10 mouse cellular contexts compared by ENCODE assay signal in the genomic region with DNA sequence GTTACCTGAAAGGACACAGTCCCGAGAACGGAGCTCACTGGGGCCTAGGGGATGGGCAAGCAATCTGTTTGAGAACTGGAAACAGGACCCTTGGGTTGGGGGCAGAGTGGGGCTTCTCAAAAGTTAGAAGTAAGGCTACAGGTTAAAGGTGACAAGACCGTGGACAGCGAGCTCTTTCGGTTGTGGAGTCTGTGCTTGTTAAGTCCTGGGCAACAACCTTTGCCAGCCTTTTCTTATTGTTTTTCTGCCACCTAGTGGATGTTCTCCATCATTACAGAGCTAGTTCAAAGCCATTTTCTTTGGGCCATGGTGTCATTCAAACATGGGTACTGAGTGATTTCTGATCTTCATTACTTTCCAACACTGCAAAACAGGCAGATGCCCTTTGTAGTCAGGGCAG. TPM values are rescaled to one million over a fixed set of nuclear protein-coding genes. Genes with fewer than 3 reads are reported as not detected.
DNase-seq lines count a peak whose midpoint lies in the region; ATAC-seq and TF ChIP-seq lines count a peak whose summit lies in the region.
"Had no signal": no experiment of that assay in that cellular context is flagged by ENCODE, and none has a peak within 500 bp of the region (broad histone marks: within the 10 kb centered on the region; RNA-seq: fewer than 3 reads in every experiment).

No protein-coding gene starts in this region.

- no peak overlapping the region for H3K27ac ChIP-seq in heart, postnatal 0 days (ENCODE audit: low read depth)
- H3K27ac ChIP-seq in heart, embryonic 11.5 days (ENCODE audit: low read depth, low read length), result no peak overlapping the region
- H3K27ac ChIP-seq: embryonic facial prominence, embryonic 13.5 days; limb, embryonic 13.5 days had no signal

- no peaks in the 10 kb centered on the region for H3K27me3 ChIP-seq in heart, postnatal 0 days (ENCODE audit: control insufficient read depth, insufficient read depth, low read length)
- no peaks in the 10 kb centered on the region for H3K27me3 ChIP-seq in heart, embryonic 11.5 days (ENCODE audit: control insufficient read depth, insufficient read depth, low read length)
- H3K27me3 ChIP-seq in splenic B cell, adult 2 months (ENCODE audit: control insufficient read depth, insufficient read depth, low read length, poor library complexity, severe bottlenecking), result no peaks in the 10 kb centered on the region
- H3K27me3 ChIP-seq: embryonic facial prominence, embryonic 13.5 days; limb, embryonic 13.5 days had no signal

- no peak overlapping the region for H3K4me2 ChIP-seq in heart, postnatal 0 days (ENCODE audit: low read depth, low read length)
- no peak overlapping the region for H3K4me2 ChIP-seq in heart, embryonic 11.5 days
- H3K4me2 ChIP-seq: embryonic facial prominence, embryonic 13.5 days; limb, embryonic 13.5 days had no signal

- no peaks in the 10 kb centered on the region for H3K9me3 ChIP-seq in heart, postnatal 0 days (replicated peaks; ENCODE audit: control insufficient read depth, low read length)
- no peaks in the 10 kb centered on the region for H3K9me3 ChIP-seq in heart, embryonic 11.5 days (replicated peaks; ENCODE audit: control insufficient read depth, low read length)
- H3K9me3 ChIP-seq: embryonic facial prominence, embryonic 13.5 days; limb, embryonic 13.5 days had no signal

- no peak for ATAC-seq in heart, postnatal 0 days (ENCODE audit: insufficient read depth, low read depth)
- ATAC-seq in heart, embryonic 11.5 days (replicated peaks; ENCODE audit: insufficient number of reproducible peaks, low FRiP score, low TSS enrichment), result no peak

- WGBS in heart, postnatal 0 days, result 48% methylated on average over 5 of the region's 5 CpGs
- 56% methylated on average over 5 of the region's 5 CpGs for WGBS in heart, embryonic 11.5 days (ENCODE audit: insufficient replicate concordance)

- peak; percentile 67 for DNase-seq in heart, postnatal 0 days (ENCODE audit: low spot score)
- peak; percentile 27 to 44 for DNase-seq in right cerebral cortex, postnatal 10 days (ENCODE audit: low spot score in 2 of 2)
- no peak for DNase-seq in right cerebral cortex, adult 18-20 months
- DNase-seq in brain, embryonic 14.5 days (ENCODE audit: low read depth), result peak; percentile 79
- DNase-seq in induced T-regulatory cell, adult 2 months (ENCODE audit: low read depth), result peak; percentile 69
- DNase-seq in splenic B cell, adult 2 months (ENCODE audit: low read depth, low spot score), result peak; percentile 57
- DNase-seq in urinary bladder, postnatal 14 days (ENCODE audit: low spot score), result no peak

- H3K4me1 ChIP-seq in heart, postnatal 0 days (ENCODE audit: control insufficient read depth, insufficient read depth), result no peaks in the 10 kb centered on the region
- H3K4me1 ChIP-seq in heart, embryonic 11.5 days (ENCODE audit: control insufficient read depth, insufficient read depth, low read length), result no peaks in the 10 kb centered on the region

- H3K36me3 ChIP-seq in heart, postnatal 0 days (replicated peaks; ENCODE audit: control insufficient read depth, insufficient read depth, low read length), result no peaks in the 10 kb centered on the region
- H3K36me3 ChIP-seq in heart, embryonic 11.5 days (ENCODE audit: control insufficient read depth, insufficient read depth, low read length), result peaks cover 3% of the 10 kb centered on the region; the same call in 1 of the 2 replicates
- peaks cover 2% of the 10 kb centered on the region; the same call in 1 of the 2 replicates for H3K36me3 ChIP-seq in splenic B cell, adult 2 months (ENCODE audit: control insufficient read depth, insufficient read depth, low read length, poor library complexity, severe bottlenecking)

- no peak overlapping the region for H3K4me3 ChIP-seq in heart, postnatal 0 days (ENCODE audit: low read depth, low read length)
- no peak overlapping the region for H3K4me3 ChIP-seq in heart, embryonic 11.5 days (ENCODE audit: low read depth, low read length)
- H3K4me3 ChIP-seq: embryonic facial prominence, embryonic 13.5 days; limb, embryonic 13.5 days had no signal

- H3K9ac ChIP-seq in heart, postnatal 0 days (replicated peaks; ENCODE audit: low read depth, low read length), result no peak overlapping the region
- H3K9ac ChIP-seq in heart, embryonic 11.5 days (ENCODE audit: low read depth, low read length), result no peak overlapping the region
- H3K9ac ChIP-seq: embryonic facial prominence, embryonic 13.5 days; limb, embryonic 13.5 days had no signal

- TF ChIP-seq CTCF in heart, postnatal 0 days (IDR thresholded peaks at IDR 0.05; ENCODE audit: low read depth), result peak; percentile 75
- TF ChIP-seq CTCF in brain, embryonic 14.5 days (IDR thresholded peaks at IDR 0.05; ENCODE audit: borderline replicate concordance, extremely low read depth, insufficient read depth, insufficient read length), result peak; percentile 58

- TF ChIP-seq EP300 in heart, postnatal 0 days (IDR thresholded peaks at IDR 0.05; ENCODE audit: low read depth), result no peak

- no peak for TF ChIP-seq POLR2A in brain, embryonic 14.5 days (IDR thresholded peaks at IDR 0.05; ENCODE audit: borderline replicate concordance, extremely low read depth, insufficient read depth, insufficient read length, poor library complexity, severe bottlenecking)

RNA-seq across cellular contexts. Expression of a gene that starts 31.1 kb away (rescaled TPM):
- total RNA-seq in heart, postnatal 0 days (2014; rRNA removed; ENCODE audit: low replicate concordance), result 0.58 and 2.9 TPM in 2 replicates
- polyA plus RNA-seq in heart, postnatal 0 days (2015; fragmentation: Nextera tagmentation; extraction: Ambion mirVana), result 0.29 and 0.36 TPM in 2 replicates
- 2.2 and 2.9 TPM in 2 replicates for polyA plus RNA-seq in heart, embryonic 11.5 days (2014; fragmentation: Nextera tagmentation; extraction: Ambion mirVana)
- 2.1 and 4.6 TPM in 2 replicates for polyA plus RNA-seq in brain, embryonic 14.5 days (2012; rRNA removed)

RNA-seq across cellular contexts. Expression of a gene that starts 49.1 kb away (rescaled TPM):
- 295 and 311 TPM in 2 replicates for total RNA-seq in heart, postnatal 0 days (2014; rRNA removed; ENCODE audit: low replicate concordance)
- 395 and 397 TPM in 2 replicates for polyA plus RNA-seq in heart, postnatal 0 days (2015; fragmentation: Nextera tagmentation; extraction: Ambion mirVana)
- polyA plus RNA-seq in heart, embryonic 11.5 days (2014; fragmentation: Nextera tagmentation; extraction: Ambion mirVana), result 525 and 599 TPM in 2 replicates
- 402 and 445 TPM in 2 replicates for polyA plus RNA-seq in brain, embryonic 14.5 days (2012; rRNA removed)

Comparison
In these comparisons a context has a peak if more than half of its experiments do, and no peak if none do; other contexts are left out.
1. DNase-seq: peak in heart, postnatal 0 days (single experiment), right cerebral cortex, postnatal 10 days (2 of 2), brain, embryonic 14.5 days (single experiment), induced T-regulatory cell, adult 2 months (single experiment) and splenic B cell, adult 2 months (single experiment); none in right cerebral cortex, adult 18-20 months (single experiment) and urinary bladder, postnatal 14 days (single experiment).